Mouse (Mus musculus): ENCODE results near the gene Slc35f2. TPM values are rescaled to one million over a fixed set of nuclear protein-coding genes. Genes with fewer than 3 reads are reported as not detected.

Slc35f2 gene
- polyA plus RNA-seq, 1 experiment from 2014 or later: 0.30 TPM

- no peak overlapping the region for H3K27ac ChIP-seq (ENCODE audit: low read length)
- peak overlapping the region; percentile 73 for H3K4me2 ChIP-seq (ENCODE audit: low read depth, low read length)
- H3K4me3 ChIP-seq (ENCODE audit: low read depth, low read length): peak overlapping the region; percentile 54
- no peaks in the 10 kb centered on the region for H3K4me1 ChIP-seq (ENCODE audit: control insufficient read depth, low read depth, low read length)
- WGBS (ENCODE audit: insufficient replicate concordance): 5% methylated on average over 17 of the region's 17 CpGs
- H3K9ac ChIP-seq (ENCODE audit: low read depth, low read length): no peak overlapping the region
- H3K9me3 ChIP-seq (replicated peaks; ENCODE audit: control insufficient read depth, low read length): no peaks in the 10 kb centered on the region
- H3K27me3 ChIP-seq (ENCODE audit: control insufficient read depth, insufficient read depth, low read depth, low read length): peaks cover 24% of the 10 kb centered on the region
- no peaks in the 10 kb centered on the region for H3K36me3 ChIP-seq (ENCODE audit: control insufficient read depth, insufficient read depth)
- ATAC-seq (ENCODE audit: low read depth): no peak
These were observed 803 bp downstream of the Slc35f2 start for GRCm38 (mm10) chr9:53772121-53772561.

GRCm38 (mm10) chr9:53775511-53775910 is 4.2 kb downstream of the Slc35f2 start:
- no peak overlapping the region for H3K4me3 ChIP-seq (ENCODE audit: low read depth, low read length)
- no peaks in the 10 kb centered on the region for H3K4me1 ChIP-seq (ENCODE audit: control insufficient read depth, low read depth, low read length)
- ATAC-seq (ENCODE audit: low read depth): no peak
- H3K36me3 ChIP-seq (ENCODE audit: control insufficient read depth, insufficient read depth): no peaks in the 10 kb centered on the region
- H3K4me2 ChIP-seq (ENCODE audit: low read depth, low read length): no peak overlapping the region
- 67% methylated on average over 2 of the region's 2 CpGs for WGBS (ENCODE audit: insufficient replicate concordance)
- H3K27me3 ChIP-seq (ENCODE audit: control insufficient read depth, insufficient read depth, low read depth, low read length): peaks cover 21% of the 10 kb centered on the region
- no peaks in the 10 kb centered on the region for H3K9me3 ChIP-seq (replicated peaks; ENCODE audit: control insufficient read depth, low read length)
- no peak overlapping the region for H3K27ac ChIP-seq (ENCODE audit: low read length)
- H3K9ac ChIP-seq (ENCODE audit: low read depth, low read length): no peak overlapping the region

GRCm38 (mm10) chr9:53786561-53787407 is 15.4 kb downstream of the Slc35f2 start:
- Histone ChIP-seq H3K36me3 (ENCODE audit: control insufficient read depth, insufficient read depth) (no peaks in the 10 kb centered on the region), H3K9me3 (replicated peaks; ENCODE audit: control insufficient read depth, low read length) (no peaks in the 10 kb centered on the region), H3K4me1 (ENCODE audit: control insufficient read depth, low read depth, low read length) (no peaks in the 10 kb centered on the region), H3K9ac (ENCODE audit: low read depth, low read length) (no peak overlapping the region), H3K4me3 (ENCODE audit: low read depth, low read length) (no peak overlapping the region), H3K27ac (ENCODE audit: low read length) (no peak overlapping the region), H3K4me2 (ENCODE audit: low read depth, low read length) (no peak overlapping the region), H3K27me3 (ENCODE audit: control insufficient read depth, insufficient read depth, low read depth, low read length) (no peaks in the 10 kb centered on the region)
- ATAC-seq (ENCODE audit: low read depth): no peak
- WGBS (ENCODE audit: insufficient replicate concordance): 36% methylated on average over 16 of the region's 16 CpGs

- Histone ChIP-seq H3K4me3 (ENCODE audit: low read depth, low read length) (no peak overlapping the region), H3K36me3 (ENCODE audit: control insufficient read depth, insufficient read depth) (no peaks in the 10 kb centered on the region), H3K27ac (ENCODE audit: low read length) (no peak overlapping the region), H3K9ac (ENCODE audit: low read depth, low read length) (no peak overlapping the region), H3K4me2 (ENCODE audit: low read depth, low read length) (no peak overlapping the region), H3K9me3 (replicated peaks; ENCODE audit: control insufficient read depth, low read length) (no peaks in the 10 kb centered on the region), H3K4me1 (ENCODE audit: control insufficient read depth, low read depth, low read length) (no peaks in the 10 kb centered on the region), H3K27me3 (ENCODE audit: control insufficient read depth, insufficient read depth, low read depth, low read length) (no peaks in the 10 kb centered on the region)
- no peak for ATAC-seq (ENCODE audit: low read depth)
- WGBS (ENCODE audit: insufficient replicate concordance): 55% methylated on average over 1 of the region's 1 CpGs
These were observed 22.5 kb downstream of the Slc35f2 start for GRCm38 (mm10) chr9:53793830-53794330.

GRCm38 (mm10) chr9:53794490-53794889 is 23.2 kb downstream of the Slc35f2 start:
- no peak overlapping the region for H3K4me3 ChIP-seq (ENCODE audit: low read depth, low read length)
- WGBS (ENCODE audit: insufficient replicate concordance): 47% methylated on average over 9 of the region's 9 CpGs

GRCm38 (mm10) chr9:53795351-53795750 is 24.0 kb downstream of the Slc35f2 start:
- Histone ChIP-seq H3K4me3 (ENCODE audit: low read depth, low read length) (no peak overlapping the region), H3K27ac (ENCODE audit: low read length) (no peak overlapping the region), H3K36me3 (ENCODE audit: control insufficient read depth, insufficient read depth) (no peaks in the 10 kb centered on the region), H3K27me3 (ENCODE audit: control insufficient read depth, insufficient read depth, low read depth, low read length) (no peaks in the 10 kb centered on the region), H3K4me2 (ENCODE audit: low read depth, low read length) (no peak overlapping the region), H3K4me1 (ENCODE audit: control insufficient read depth, low read depth, low read length) (no peaks in the 10 kb centered on the region), H3K9ac (ENCODE audit: low read depth, low read length) (no peak overlapping the region), H3K9me3 (replicated peaks; ENCODE audit: control insufficient read depth, low read length) (no peaks in the 10 kb centered on the region)
- ATAC-seq (ENCODE audit: low read depth): no peak

More at GRCm38 (mm10) chr9:53794490-53794889, 23.2 kb downstream of the Slc35f2 start:
- H3K9me3 ChIP-seq (replicated peaks; ENCODE audit: control insufficient read depth, low read length): no peaks in the 10 kb centered on the region
- no peaks in the 10 kb centered on the region for H3K27me3 ChIP-seq (ENCODE audit: control insufficient read depth, insufficient read depth, low read depth, low read length)
- H3K27ac ChIP-seq (ENCODE audit: low read length): no peak overlapping the region
- no peak overlapping the region for H3K9ac ChIP-seq (ENCODE audit: low read depth, low read length)
- no peaks in the 10 kb centered on the region for H3K4me1 ChIP-seq (ENCODE audit: control insufficient read depth, low read depth, low read length)
- H3K36me3 ChIP-seq (ENCODE audit: control insufficient read depth, insufficient read depth): no peaks in the 10 kb centered on the region
- no peak overlapping the region for H3K4me2 ChIP-seq (ENCODE audit: low read depth, low read length)
- no peak for ATAC-seq (ENCODE audit: low read depth)

- H3K27ac ChIP-seq (ENCODE audit: low read length): no peak overlapping the region
- no peaks in the 10 kb centered on the region for H3K27me3 ChIP-seq (ENCODE audit: control insufficient read depth, insufficient read depth, low read depth, low read length)
- no peaks in the 10 kb centered on the region for H3K9me3 ChIP-seq (replicated peaks; ENCODE audit: control insufficient read depth, low read length)
- H3K9ac ChIP-seq (ENCODE audit: low read depth, low read length): no peak overlapping the region
- no peaks in the 10 kb centered on the region for H3K4me1 ChIP-seq (ENCODE audit: control insufficient read depth, low read depth, low read length)
- H3K4me3 ChIP-seq (ENCODE audit: low read depth, low read length): no peak overlapping the region
- no peak overlapping the region for H3K4me2 ChIP-seq (ENCODE audit: low read depth, low read length)
- no peak for ATAC-seq (ENCODE audit: low read depth)
- no peaks in the 10 kb centered on the region for H3K36me3 ChIP-seq (ENCODE audit: control insufficient read depth, insufficient read depth)
- 61% methylated on average over 3 of the region's 3 CpGs for WGBS (ENCODE audit: insufficient replicate concordance)
These were observed 25.0 kb downstream of the Slc35f2 start for GRCm38 (mm10) chr9:53796386-53796785.

- Histone ChIP-seq H3K27me3 (ENCODE audit: control insufficient read depth, insufficient read depth, low read depth, low read length) (no peaks in the 10 kb centered on the region), H3K4me1 (ENCODE audit: control insufficient read depth, low read depth, low read length) (no peaks in the 10 kb centered on the region), H3K4me3 (ENCODE audit: low read depth, low read length) (no peak overlapping the region), H3K9me3 (replicated peaks; ENCODE audit: control insufficient read depth, low read length) (no peaks in the 10 kb centered on the region), H3K27ac (ENCODE audit: low read length) (no peak overlapping the region), H3K4me2 (ENCODE audit: low read depth, low read length) (no peak overlapping the region), H3K36me3 (ENCODE audit: control insufficient read depth, insufficient read depth) (no peaks in the 10 kb centered on the region), H3K9ac (ENCODE audit: low read depth, low read length) (no peak overlapping the region)
- ATAC-seq (ENCODE audit: low read depth): no peak
- WGBS (ENCODE audit: insufficient replicate concordance): 53% methylated on average over 2 of the region's 2 CpGs
These were observed 25.8 kb downstream of the Slc35f2 start for GRCm38 (mm10) chr9:53797141-53797540.

GRCm38 (mm10) chr9:53802921-53803320 is 31.6 kb downstream of the Slc35f2 start:
- H3K9me3 ChIP-seq (replicated peaks; ENCODE audit: control insufficient read depth, low read length): no peaks in the 10 kb centered on the region
- no peaks in the 10 kb centered on the region for H3K36me3 ChIP-seq (ENCODE audit: control insufficient read depth, insufficient read depth)
- H3K27me3 ChIP-seq (ENCODE audit: control insufficient read depth, insufficient read depth, low read depth, low read length): no peaks in the 10 kb centered on the region
- H3K4me3 ChIP-seq (ENCODE audit: low read depth, low read length): no peak overlapping the region
- no peak overlapping the region for H3K9ac ChIP-seq (ENCODE audit: low read depth, low read length)
- no peak overlapping the region for H3K27ac ChIP-seq (ENCODE audit: low read length)
- no peak for ATAC-seq (ENCODE audit: low read depth)
- no peak overlapping the region for H3K4me2 ChIP-seq (ENCODE audit: low read depth, low read length)
- 76% methylated on average over 7 of the region's 7 CpGs for WGBS (ENCODE audit: insufficient replicate concordance)
- no peaks in the 10 kb centered on the region for H3K4me1 ChIP-seq (ENCODE audit: control insufficient read depth, low read depth, low read length)

All from liver, embryonic 16.5 days (tissue).